Mouse (Mus musculus) midbrain, embryonic 10.5 days (tissue): ENCODE data around the gene C1ql1. TPM values are rescaled to one million over a fixed set of nuclear protein-coding genes. Genes with fewer than 3 reads are reported as not detected.
A peak's percentile ranks its signal among the peaks of the same experiment; 100 is the strongest.
"Not testable (repeated sequence)": the region's sequence is repeated elsewhere in the genome, so short reads cannot be mapped to it uniquely, and the experiment has no call there.

Experiments
- DNase-seq: peaks from one replicate; pipeline ENCODE4 v3.0.0-alpha.2; 2017; ENCODE audit warnings: low spot score
- H3K27ac ChIP-seq: fragments of 300-500 bp; sonication (generic); replicated peaks from 2 replicates; pipeline ENCODE4 v1.5.1; 2016; ENCODE audit warnings: mild to moderate bottlenecking
- H3K27me3 ChIP-seq: fragments of 300-500 bp; sonication (generic); 2 replicates; pipeline ENCODE4 v1.6.1; 2016; ENCODE audit warnings: low read depth, mild to moderate bottlenecking; ENCODE audit not compliant: poor library complexity, severe bottlenecking
- H3K36me3 ChIP-seq: fragments of 300-500 bp; sonication (generic); 2 replicates; pipeline ENCODE4 v1.6.1; 2016; ENCODE audit warnings: mild to moderate bottlenecking, moderate library complexity
- H3K4me1 ChIP-seq: fragments of 300-500 bp; sonication (generic); 2 replicates; pipeline ENCODE4 v1.6.1; 2016
- H3K4me3 ChIP-seq: fragments of 300-500 bp; sonication (generic); 2 replicates; pipeline ENCODE4 v1.5.1; 2016; ENCODE audit warnings: mild to moderate bottlenecking, moderate library complexity
- H3K9me3 ChIP-seq: fragments of 300-500 bp; sonication (generic); replicated peaks from 2 replicates; pipeline ENCODE4 v1.6.1; 2016; ENCODE audit warnings: mild to moderate bottlenecking
- WGBS: fragments of 180-500 bp; shearing (Covaris S2); methylation state at CpG from one replicate; pipeline ENCODE4 v1.1.7; 2016; 5-methylcytosine and 5-hydroxymethylcytosine counted together
- polyA plus RNA-seq: library from polyadenylated mRNA; unstranded; fragments of >200 nt; fragmentation: Nextera tagmentation; extraction: Ambion mirVana; gene quantifications from 2 replicates; pipeline ENCODE4 v1.2.1, GENCODE M21; 2016

Gene C1ql1
- polyA plus RNA-seq, 1 experiment from 2014 or later = 3.0 TPM

DNA sequence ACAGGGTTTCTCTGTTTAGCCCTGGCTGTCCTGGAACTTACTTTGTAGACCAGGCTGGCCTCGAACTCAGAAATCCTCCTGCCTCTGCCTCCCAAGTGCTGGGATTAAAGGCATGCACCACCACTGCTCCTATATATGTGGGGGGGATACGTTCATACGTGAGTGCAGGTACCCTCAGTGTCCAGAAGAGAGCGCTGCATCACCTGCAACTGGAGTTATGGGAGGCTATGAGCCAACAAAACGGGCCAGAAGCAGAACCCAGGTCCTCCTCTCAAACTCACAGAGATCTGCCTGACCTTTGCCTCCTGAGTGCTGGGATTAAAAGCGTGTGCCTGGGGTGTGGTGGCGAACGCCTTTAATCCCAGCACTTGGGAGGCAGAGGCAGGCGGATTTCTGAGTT is 29.5 kb upstream of the C1ql1 start:
- WGBS = 87% methylated on average over 9 of the region's 9 CpGs
- not testable (repeated sequence) for H3K9me3 ChIP-seq, H3K36me3 ChIP-seq, H3K27ac ChIP-seq, DNase-seq, H3K4me3 ChIP-seq
- 0 out of 2 replicates have a peak, but pooled peaks cover 18% of the 10 kb centered on the region for H3K4me1 ChIP-seq
- H3K27me3 ChIP-seq = peaks cover 26% of the 10 kb centered on the region

DNA sequence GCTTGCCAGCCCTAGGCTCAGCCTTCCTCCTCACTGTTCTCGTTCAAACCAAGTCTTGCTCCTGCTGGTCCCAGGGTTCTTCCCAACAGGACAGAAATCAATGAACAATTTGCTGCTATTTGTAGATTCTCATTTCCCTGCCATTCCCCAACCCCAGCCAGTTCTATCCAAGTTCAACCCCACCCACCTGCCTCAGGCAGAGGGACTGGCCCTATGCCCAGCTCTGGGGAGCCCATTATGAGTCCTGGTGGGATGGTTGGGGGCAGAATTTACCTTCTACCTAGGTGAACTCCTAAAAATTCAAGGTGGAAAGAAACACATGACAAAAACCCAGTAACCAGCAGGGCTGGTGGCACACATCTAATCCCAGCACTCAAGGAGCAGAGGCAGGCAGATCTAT is 25.8 kb upstream of the C1ql1 start:
- Histone ChIP-seq H3K36me3 (no peaks in the 10 kb centered on the region), H3K4me1 (0 out of 2 replicates have a peak, but pooled peaks cover 5% of the 10 kb centered on the region), H3K27ac (no peak overlapping the region), H3K4me3 (no peak overlapping the region), H3K9me3 (no peaks in the 10 kb centered on the region), H3K27me3 (peaks cover 44% of the 10 kb centered on the region)
- no peak for DNase-seq
- WGBS = 71% methylated on average over 1 of the region's 1 CpGs

DNA sequence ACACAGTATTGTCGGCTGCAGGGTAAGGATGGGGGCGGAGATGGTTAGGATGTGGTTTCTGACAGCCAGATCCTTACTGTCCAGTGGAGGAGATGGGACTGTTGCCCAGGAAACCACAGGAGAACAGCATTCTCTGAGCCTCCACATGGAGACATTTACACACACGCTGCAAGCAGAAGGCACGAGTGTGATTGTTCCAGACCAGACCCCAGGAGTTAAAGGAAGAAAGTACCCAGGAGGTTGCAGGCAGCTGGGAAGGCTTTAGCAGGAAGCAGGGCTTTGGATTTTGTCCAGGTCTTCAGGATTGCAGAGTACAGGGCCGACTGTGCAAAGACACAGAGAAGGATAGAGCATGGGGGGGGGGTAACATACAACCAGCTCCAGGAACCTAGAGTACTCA is 25.1 kb upstream of the C1ql1 start:
- no peak overlapping the region for H3K27ac ChIP-seq

DNA sequence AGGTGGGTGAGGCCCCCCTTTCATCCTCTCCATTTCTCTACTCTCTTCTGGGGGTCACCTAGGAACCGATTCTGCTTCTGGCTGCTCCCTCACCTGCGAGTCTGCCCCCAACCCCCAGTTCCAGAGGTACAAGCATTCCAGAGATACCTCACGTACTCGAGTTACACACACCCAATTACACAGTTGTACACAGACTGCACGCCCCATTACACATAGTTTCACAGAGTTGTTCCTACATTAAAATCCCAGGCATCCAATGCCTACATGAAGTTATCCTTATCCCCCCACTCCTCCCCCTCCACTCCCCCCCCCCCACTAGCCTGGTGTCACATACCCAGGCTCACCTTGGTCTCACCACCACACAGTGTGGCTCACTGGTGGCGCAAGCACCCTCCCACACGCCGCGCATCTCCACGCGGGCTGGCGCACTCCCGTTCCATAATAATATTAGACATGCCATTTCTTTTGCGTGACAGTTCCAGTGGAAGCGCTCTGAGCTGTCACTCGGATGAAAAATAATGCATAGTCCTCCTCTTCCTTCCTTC is 18.1 kb upstream of the C1ql1 start:
- peaks cover 47% of the 10 kb centered on the region for H3K27me3 ChIP-seq
- H3K27ac ChIP-seq = peak overlapping the region; percentile 93; the same call in 1 of the 2 replicates
- no peak for DNase-seq
- WGBS = 75% methylated on average over 16 of the region's 16 CpGs
- peaks cover 33% of the 10 kb centered on the region for H3K4me1 ChIP-seq
- H3K4me3 ChIP-seq = no peak overlapping the region; the same call in 1 of the 2 replicates
- H3K9me3 ChIP-seq = no peaks in the 10 kb centered on the region
- H3K36me3 ChIP-seq = no peaks in the 10 kb centered on the region

More for the DNA sequence above, 25.1 kb upstream of the C1ql1 start:
- Histone ChIP-seq H3K4me3 (no peak overlapping the region), H3K36me3 (no peaks in the 10 kb centered on the region), H3K27me3 (peaks cover 49% of the 10 kb centered on the region), H3K9me3 (no peaks in the 10 kb centered on the region), H3K4me1 (peaks cover 7% of the 10 kb centered on the region; the same call in 1 of the 2 replicates)
- WGBS = 67% methylated on average over 5 of the region's 5 CpGs
- DNase-seq = no peak

DNA sequence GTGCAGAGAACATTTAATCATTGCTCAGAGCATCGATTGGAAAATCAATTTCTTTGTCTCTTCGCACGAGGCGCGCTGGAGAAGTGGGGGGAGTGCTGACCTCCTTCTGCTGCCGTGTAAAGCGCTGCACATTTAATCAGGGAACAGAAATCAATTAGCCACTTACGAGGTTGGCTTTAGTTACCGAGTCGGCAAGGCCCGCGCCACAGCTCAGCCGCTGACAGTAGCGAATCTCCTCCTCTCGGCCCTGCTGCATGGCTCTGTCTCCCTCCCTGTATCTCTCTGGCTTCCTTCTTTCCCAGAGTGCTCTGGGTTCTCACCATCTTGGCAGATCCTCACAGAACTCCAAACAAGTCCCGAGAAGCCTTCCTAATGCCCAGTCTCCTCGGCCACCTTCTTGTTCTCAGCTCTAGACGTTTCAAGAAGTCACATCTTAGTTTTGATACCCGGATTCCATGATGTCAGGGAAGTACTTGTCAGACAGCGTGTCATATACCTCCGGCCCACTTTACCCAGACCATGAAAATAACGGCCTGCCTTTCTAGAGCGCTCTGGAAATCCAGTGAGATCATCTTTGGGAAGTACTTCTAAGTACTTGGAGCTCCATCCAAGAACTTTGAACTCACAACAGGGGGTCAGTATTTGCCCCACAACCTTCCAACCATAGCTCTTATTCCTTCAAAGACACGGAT is 17.5 kb upstream of the C1ql1 start:
- peak; percentile 34 for DNase-seq
- peaks cover 33% of the 10 kb centered on the region for H3K4me1 ChIP-seq
- WGBS = 18% methylated on average over 24 of the region's 24 CpGs
- peak overlapping the region; percentile 93 for H3K27ac ChIP-seq
- no peaks in the 10 kb centered on the region for H3K36me3 ChIP-seq
- peaks cover 46% of the 10 kb centered on the region for H3K27me3 ChIP-seq
- peak overlapping the region; percentile 50 for H3K4me3 ChIP-seq
- no peaks in the 10 kb centered on the region for H3K9me3 ChIP-seq

DNA sequence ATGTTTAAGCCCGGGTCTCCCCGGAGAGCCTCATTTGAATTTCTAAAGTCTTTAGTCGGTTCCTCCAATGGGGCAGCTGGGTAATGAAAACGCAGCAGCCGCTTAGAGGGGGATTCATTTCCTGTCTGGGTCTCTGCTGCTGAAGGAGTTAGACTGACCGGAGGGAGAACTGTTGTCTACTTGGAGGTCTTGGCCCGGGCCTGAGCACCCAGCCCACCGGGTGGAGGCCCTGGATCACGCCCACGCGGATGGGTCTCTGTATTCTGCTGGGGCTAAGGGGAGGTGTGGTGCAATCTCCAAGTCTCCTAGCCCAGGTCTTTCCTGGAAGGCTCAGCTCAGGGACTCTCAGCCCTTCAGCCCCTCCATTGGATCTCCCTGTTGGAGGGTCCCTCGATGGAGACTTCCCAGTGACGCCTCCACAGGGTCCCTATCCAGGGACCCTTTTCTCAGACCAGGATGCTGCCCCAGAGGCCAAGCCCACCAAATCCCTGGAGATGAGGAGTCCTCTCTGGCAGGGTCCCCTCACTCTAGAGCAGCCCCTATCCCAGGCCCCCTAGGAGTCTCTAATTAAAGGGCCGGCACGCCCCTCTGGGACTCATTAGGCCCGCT is 16.9 kb upstream of the C1ql1 start:
- H3K4me3 ChIP-seq = peak overlapping the region; percentile 50
- peak overlapping the region; percentile 93 for H3K27ac ChIP-seq
- peaks cover 33% of the 10 kb centered on the region for H3K4me1 ChIP-seq
- H3K36me3 ChIP-seq = no peaks in the 10 kb centered on the region
- DNase-seq = peak; percentile 71
- WGBS = 1% methylated on average over 16 of the region's 16 CpGs
- no peaks in the 10 kb centered on the region for H3K9me3 ChIP-seq
- H3K27me3 ChIP-seq = peaks cover 39% of the 10 kb centered on the region

DNA sequence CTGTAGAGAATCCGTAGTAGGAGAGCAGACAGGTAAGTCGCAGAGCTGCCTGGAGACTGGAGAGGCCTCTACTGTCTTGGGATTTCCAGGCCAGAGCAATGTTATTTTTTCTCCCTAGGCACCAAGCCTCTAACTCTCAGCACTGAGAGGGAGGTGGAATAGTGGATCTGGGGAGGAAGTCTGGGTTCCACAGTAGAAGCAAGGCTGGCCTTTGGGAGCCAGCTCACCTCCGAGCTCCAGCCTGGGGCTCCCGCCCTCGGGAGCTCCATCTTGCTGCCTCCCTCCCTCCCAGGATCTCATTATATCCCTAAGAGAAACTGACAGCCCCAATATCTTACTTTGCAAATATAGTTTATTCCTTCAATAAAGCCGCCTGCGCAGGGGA is 16.4 kb upstream of the C1ql1 start:
- H3K36me3 ChIP-seq = no peaks in the 10 kb centered on the region
- H3K27me3 ChIP-seq = peaks cover 37% of the 10 kb centered on the region
- H3K4me1 ChIP-seq = peaks cover 36% of the 10 kb centered on the region
- no peak for DNase-seq
- WGBS = 18% methylated on average over 7 of the region's 7 CpGs
- peak overlapping the region; percentile 93 for H3K27ac ChIP-seq
- H3K9me3 ChIP-seq = no peaks in the 10 kb centered on the region
- H3K4me3 ChIP-seq = peak overlapping the region; percentile 50

DNA sequence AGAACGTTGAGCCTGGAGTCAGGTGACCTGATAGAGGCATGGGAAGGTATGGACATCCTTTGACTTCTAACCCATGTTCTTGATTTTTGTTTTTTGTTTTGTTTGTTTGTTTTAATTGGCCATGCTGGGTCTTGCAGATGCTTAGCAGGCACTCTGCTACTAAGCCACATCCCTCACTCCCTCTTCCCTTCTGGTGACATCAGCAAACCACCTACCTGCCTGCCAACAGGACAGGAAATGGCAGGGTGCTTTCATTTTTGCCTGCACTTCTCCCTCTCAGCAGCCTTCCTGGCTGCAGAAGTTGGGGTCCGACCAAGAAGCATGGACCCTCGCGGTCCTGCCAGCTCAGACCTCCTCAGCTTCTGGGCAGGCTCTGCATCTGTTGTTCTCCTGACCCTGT is 14.6 kb upstream of the C1ql1 start:
- Histone ChIP-seq H3K27ac (no peak overlapping the region), H3K27me3 (peaks cover 32% of the 10 kb centered on the region), H3K9me3 (no peaks in the 10 kb centered on the region), H3K4me3 (no peak overlapping the region), H3K4me1 (peaks cover 47% of the 10 kb centered on the region), H3K36me3 (no peaks in the 10 kb centered on the region)
- 93% methylated on average over 4 of the region's 4 CpGs for WGBS
- DNase-seq = no peak

DNA sequence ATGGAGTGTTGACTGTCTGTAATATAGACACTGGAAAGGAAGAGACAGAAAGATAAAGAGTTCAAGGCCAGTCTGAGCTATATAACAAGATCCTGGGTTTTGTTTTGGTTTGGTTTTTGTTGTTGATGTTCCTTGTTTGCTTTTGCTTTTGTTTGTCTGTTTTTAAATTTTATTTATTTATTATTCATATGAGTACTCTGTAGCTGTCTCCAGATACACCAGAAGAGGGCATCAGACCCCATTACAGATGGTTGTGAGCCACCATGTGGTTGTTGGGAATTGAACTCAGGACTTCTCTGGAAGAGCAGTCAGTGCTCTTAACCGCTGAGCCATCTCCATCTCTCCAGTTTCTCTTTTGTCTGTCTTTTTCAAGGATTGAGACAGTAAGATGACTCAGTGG is 12.4 kb upstream of the C1ql1 start:
- Histone ChIP-seq H3K4me3 (no peak overlapping the region), H3K27ac (no peak overlapping the region), H3K27me3 (peaks cover 29% of the 10 kb centered on the region), H3K9me3 (no peaks in the 10 kb centered on the region), H3K36me3 (no peaks in the 10 kb centered on the region), H3K4me1 (peaks cover 36% of the 10 kb centered on the region)
- DNase-seq = no peak
- WGBS = 85% methylated on average over 1 of the region's 1 CpGs

DNA sequence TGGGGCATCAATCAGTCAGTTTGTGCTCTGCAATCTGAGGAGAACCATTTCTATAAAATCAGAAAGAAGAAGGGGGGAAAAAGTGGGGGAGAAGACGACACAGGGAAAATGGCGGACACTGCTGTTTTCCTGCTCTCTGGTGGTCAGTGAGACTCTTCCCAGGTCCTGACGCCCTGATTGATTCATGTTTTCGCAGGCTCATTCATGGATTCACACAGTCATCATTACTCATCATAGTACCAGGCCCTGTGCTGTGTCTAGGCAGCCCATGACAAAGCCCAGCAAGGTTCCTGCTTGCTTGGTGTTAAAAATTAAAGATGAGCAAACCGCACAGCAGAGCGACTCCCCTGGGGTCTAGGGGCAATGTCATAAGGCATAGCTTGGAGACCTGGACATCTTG is 11.9 kb upstream of the C1ql1 start:
- no peak for DNase-seq
- WGBS = 88% methylated on average over 6 of the region's 6 CpGs
- Histone ChIP-seq H3K27me3 (peaks cover 31% of the 10 kb centered on the region), H3K4me1 (peaks cover 33% of the 10 kb centered on the region), H3K36me3 (no peaks in the 10 kb centered on the region), H3K27ac (no peak overlapping the region), H3K9me3 (no peaks in the 10 kb centered on the region), H3K4me3 (no peak overlapping the region)

DNA sequence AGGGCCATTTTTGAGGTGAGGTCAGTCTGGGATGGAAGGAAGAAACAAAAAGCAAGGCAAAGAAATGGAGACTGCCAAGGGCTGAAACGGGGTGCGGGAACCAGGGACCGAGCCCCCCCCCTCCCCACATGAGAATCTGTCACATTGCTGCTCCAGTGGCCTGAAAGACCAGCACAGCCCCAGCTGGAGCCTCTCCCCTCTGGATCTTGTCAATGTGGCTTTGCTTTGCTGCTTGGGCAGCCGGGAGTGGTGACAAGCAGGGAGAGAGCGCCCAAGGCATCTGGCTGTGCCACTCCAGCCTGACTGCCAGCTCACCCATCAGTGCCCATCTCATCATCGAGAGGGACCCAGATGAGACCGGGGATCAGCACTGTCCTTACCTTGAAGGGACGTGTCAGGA is 11.2 kb upstream of the C1ql1 start:
- H3K27ac ChIP-seq = peak overlapping the region; percentile 75; the same call in 1 of the 2 replicates
- peaks cover 33% of the 10 kb centered on the region for H3K4me1 ChIP-seq
- WGBS = 79% methylated on average over 8 of the region's 8 CpGs

DNA sequence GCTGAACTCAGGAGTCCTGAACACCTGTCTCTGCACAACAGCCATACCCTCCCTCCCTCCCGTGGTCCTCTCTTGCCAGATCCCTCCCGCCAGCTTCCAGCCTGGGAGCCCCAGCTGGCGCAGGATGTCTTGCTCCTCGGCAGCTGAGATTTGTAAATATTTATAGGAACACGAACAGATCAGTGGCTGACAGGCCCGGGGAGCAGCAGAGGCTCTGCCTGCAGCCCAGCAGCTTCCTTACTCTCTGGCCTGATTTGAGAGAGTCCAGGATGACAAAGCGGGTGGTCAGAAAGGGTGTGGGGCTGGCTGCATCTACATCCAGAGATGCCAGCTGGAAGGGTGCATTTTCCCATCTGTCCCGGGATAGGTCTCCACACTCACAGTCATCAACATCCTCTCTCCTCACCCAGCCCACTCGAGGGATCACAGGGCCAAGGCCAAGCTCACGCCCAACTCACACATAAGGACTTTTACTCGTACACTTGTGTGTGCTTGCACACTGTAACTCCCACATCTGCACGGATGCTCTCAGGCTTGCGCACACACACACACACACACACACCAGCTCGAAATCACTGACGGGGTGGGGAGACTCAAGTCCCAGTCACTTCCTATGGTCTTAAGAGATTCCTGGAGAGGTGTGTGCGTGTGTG is 10.6 kb upstream of the C1ql1 start:
- Histone ChIP-seq H3K27ac (peak overlapping the region; percentile 75), H3K4me1 (peaks cover 37% of the 10 kb centered on the region), H3K9me3 (no peaks in the 10 kb centered on the region), H3K36me3 (no peaks in the 10 kb centered on the region), H3K4me3 (no peak overlapping the region), H3K27me3 (peaks cover 44% of the 10 kb centered on the region)
- 61% methylated on average over 16 of the region's 16 CpGs for WGBS
- DNase-seq = peak; percentile 28

More for the DNA sequence above, 11.2 kb upstream of the C1ql1 start:
- Histone ChIP-seq H3K36me3 (no peaks in the 10 kb centered on the region), H3K4me3 (no peak overlapping the region), H3K27me3 (peaks cover 38% of the 10 kb centered on the region), H3K9me3 (no peaks in the 10 kb centered on the region)
- no peak for DNase-seq
